Mouse (Mus musculus): ENCODE data around the gene Sash1.

- TF ChIP-seq CTCF (IDR thresholded peaks at IDR 0.05; ENCODE audit: low read depth, low read length) (no peak), GATA1 (IDR thresholded peaks at IDR 0.05; ENCODE audit: borderline replicate concordance, low read length) (no peak)
Measured at GRCm38 (mm10) chr10:8930672-8931071, 44.8 kb upstream of the Sash1 start.

Measured in G1E (cell line).